Mouse (Mus musculus): ENCODE results near the gene 1700017D01Rik.

- TF ChIP-seq CTCF (IDR thresholded peaks at IDR 0.05) (no peak), EP300 (IDR thresholded peaks at IDR 0.05) (no peak)
Measured at GRCm38 (mm10) chr19:11135336-11135735, 4.7 kb upstream of the 1700017D01Rik start.
